Mouse (Mus musculus) myocyte (in vitro differentiated cells): ENCODE measurements around the gene Tgfb1. TPM values are rescaled to one million over a fixed set of nuclear protein-coding genes. Genes with fewer than 3 reads are reported as not detected.

Source experiments
- H3K27me3 ChIP-seq: one replicate; pipeline ENCODE4 v1.6.1; 2011; ENCODE audit not compliant: control insufficient read depth, insufficient read depth, insufficient read length
- H3K36me3 ChIP-seq: one replicate; pipeline ENCODE4 v1.6.1; 2011; ENCODE audit not compliant: control insufficient read depth, insufficient read depth
- H3K4me2 ChIP-seq: one replicate; pipeline ENCODE4 v1.6.1; 2011; ENCODE audit warnings: low read depth, control low read depth
- H3K4me3 ChIP-seq: one replicate; pipeline ENCODE4 v1.5.1; 2011; ENCODE audit warnings: mild to moderate bottlenecking, control low read depth, moderate library complexity
- H3K79me2 ChIP-seq: one replicate; pipeline ENCODE4 v1.6.1; 2011; ENCODE audit not compliant: control insufficient read depth, insufficient read depth
- H3ac ChIP-seq: one replicate; pipeline ENCODE4 v1.6.1; 2011; ENCODE audit not compliant: control insufficient read depth, insufficient read length
- CEBPB ChIP-seq: IDR thresholded peaks from 2 replicates; pipeline ENCODE4 v1.6.1; 2011; ENCODE audit warnings: mild to moderate bottlenecking, moderate library complexity; ENCODE audit not compliant: poor library complexity, insufficient read depth, severe bottlenecking
- E2F4 ChIP-seq: IDR thresholded peaks from one replicate; pipeline ENCODE4 v1.6.1; 2011; ENCODE audit warnings: mild to moderate bottlenecking, control low read depth, moderate library complexity; ENCODE audit not compliant: insufficient read depth
- MAX ChIP-seq: IDR thresholded peaks from one replicate; pipeline ENCODE4 v1.6.1; 2011; ENCODE audit warnings: low read depth, mild to moderate bottlenecking, control low read depth
- MYOD1 ChIP-seq, 3 experiments: IDR thresholded peaks; one replicate each; pipeline ENCODE4 v1.6.1; 2011; ENCODE audit warnings: control low read depth in 2 of 3, low read depth in 2 of 3, mild to moderate bottlenecking in 2 of 3, moderate library complexity in 1 of 3; ENCODE audit not compliant: insufficient read length in 2 of 3, control insufficient read depth in 1 of 3
- MYOG ChIP-seq, 3 experiments: IDR thresholded peaks; one replicate each; pipeline ENCODE4 v1.6.1; 2011; ENCODE audit warnings: control low read depth in 2 of 3, low read depth in 2 of 3, mild to moderate bottlenecking in 2 of 3; ENCODE audit not compliant: insufficient read length in 2 of 3, control insufficient read depth in 1 of 3, insufficient read depth in 1 of 3
- POLR2A ChIP-seq: IDR thresholded peaks from one replicate; pipeline ENCODE4 v1.6.1; 2011; ENCODE audit warnings: low read depth, mild to moderate bottlenecking, control low read depth, moderate library complexity; ENCODE audit not compliant: insufficient read length
- POLR2AphosphoS2 ChIP-seq: IDR thresholded peaks from one replicate; pipeline ENCODE4 v1.6.1; 2011; ENCODE audit warnings: low read depth, control low read depth; ENCODE audit not compliant: insufficient read length
- REST ChIP-seq: IDR thresholded peaks from one replicate; pipeline ENCODE4 v1.6.1; 2011; ENCODE audit warnings: mild to moderate bottlenecking, control low read depth, moderate library complexity; ENCODE audit not compliant: insufficient read depth, insufficient read length
- SRF ChIP-seq: IDR thresholded peaks from one replicate; pipeline ENCODE4 v1.6.1; 2011; ENCODE audit warnings: low read depth; ENCODE audit not compliant: control insufficient read depth, insufficient read length
- TCF12 ChIP-seq: IDR thresholded peaks from one replicate; pipeline ENCODE4 v1.6.1; 2011; ENCODE audit warnings: mild to moderate bottlenecking, control low read depth; ENCODE audit not compliant: poor library complexity, insufficient read depth, severe bottlenecking
- TCF3 ChIP-seq: IDR thresholded peaks from one replicate; pipeline ENCODE4 v1.6.1; 2011; ENCODE audit warnings: low read depth, control low read depth; ENCODE audit not compliant: insufficient read length
- USF1 ChIP-seq: IDR thresholded peaks from one replicate; pipeline ENCODE4 v1.6.1; 2011; ENCODE audit warnings: low read depth, mild to moderate bottlenecking, control low read depth, moderate library complexity
- polyA plus RNA-seq: library from polyadenylated mRNA; unstranded; fragments of >200 nt; fragmentation: generic; extraction: Trizol; gene quantifications from one replicate; pipeline ENCODE4 v1.2.1, GENCODE M21; 2012; ENCODE audit warnings: missing spikeins

Gene Tgfb1
- polyA plus RNA-seq: 78.2 TPM

DNA sequence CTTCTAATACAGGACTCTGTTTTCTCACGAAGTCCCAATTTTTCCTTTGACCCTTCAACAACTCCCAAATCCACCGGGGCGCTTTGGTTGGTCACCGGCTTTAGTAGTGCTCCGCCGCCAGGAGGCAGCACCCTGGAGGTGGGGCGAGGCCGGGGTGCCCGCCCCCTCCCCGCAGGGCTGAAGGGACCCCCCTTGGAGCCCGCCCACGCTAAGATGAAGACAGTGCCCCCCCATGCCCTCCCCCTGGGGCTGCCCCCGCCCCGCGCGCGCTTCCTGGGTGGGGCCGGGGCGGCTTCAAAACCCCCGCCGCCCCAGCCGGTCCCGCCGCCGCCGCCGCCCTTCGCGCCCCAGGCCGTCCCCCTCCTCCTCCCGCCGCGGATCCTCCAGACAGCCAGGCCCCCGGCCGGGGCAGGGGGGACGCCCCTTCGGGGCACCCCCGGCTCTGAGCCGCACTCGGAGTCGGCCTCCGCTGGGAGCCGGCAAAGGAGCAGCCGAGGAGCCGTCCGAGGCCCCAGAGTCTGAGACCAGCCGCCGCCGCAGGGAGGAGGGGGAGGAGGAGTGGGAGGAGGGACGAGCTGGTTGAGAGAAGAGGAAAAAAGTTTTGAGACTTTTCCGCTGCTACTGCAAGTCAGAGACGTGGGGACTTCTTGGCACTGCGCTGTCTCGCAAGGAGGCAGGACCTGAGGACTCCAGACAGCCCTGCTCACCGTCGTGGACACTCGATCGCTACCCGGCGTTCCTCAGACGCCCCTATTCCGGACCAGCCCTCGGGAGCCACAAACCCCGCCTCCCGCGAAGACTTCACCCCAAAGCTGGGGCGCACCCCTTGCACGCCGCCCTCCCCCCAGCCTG is at the start of gene Tgfb1:
Gene Tgfb1, plus strand, starts transcription at position 323 of the 852 bp plus-strand sequence.
- Histone ChIP-seq H3K4me2 (peak within 1 kb of the TSS; percentile 74), H3K27me3 (no peaks in the 10 kb centered on the region), H3K36me3 (no peaks in the 10 kb centered on the region), H3K4me3 (peak within 1 kb of the TSS; percentile 90), H3K79me2 (peaks cover 29% of the 10 kb centered on the region), H3ac (peak within 1 kb of the TSS; percentile 50)
- peak; percentile 84 for TF ChIP-seq POLR2AphosphoS2
- TF ChIP-seq E2F4: no peak
- TF ChIP-seq POLR2A: peak; percentile 70

DNA sequence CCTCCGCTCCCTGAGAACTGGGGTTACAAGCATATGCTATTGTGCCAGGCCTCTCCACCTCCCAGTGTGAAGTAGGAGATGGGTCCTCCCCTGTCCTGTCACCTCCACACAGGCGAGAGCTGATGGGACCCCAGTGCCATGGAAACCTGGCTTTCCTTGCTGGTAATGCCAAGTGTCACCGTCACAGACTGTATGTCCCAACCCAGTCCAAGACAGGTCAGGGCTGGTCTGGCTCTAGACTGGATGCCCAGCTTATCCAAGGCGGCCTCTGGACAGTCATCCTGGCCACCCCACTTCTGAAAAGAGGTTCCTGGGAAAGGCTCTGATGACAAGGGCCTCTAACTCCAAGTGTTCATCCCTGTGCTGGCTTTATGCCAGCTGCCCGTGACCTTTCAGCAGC is 49.7 kb upstream of the Tgfb1 start:
- no peaks in the 10 kb centered on the region for H3K27me3 ChIP-seq
- no peak overlapping the region for H3ac ChIP-seq
- H3K36me3 ChIP-seq: no peaks in the 10 kb centered on the region
- H3K4me2 ChIP-seq: no peak overlapping the region
- no peaks in the 10 kb centered on the region for H3K79me2 ChIP-seq
- H3K4me3 ChIP-seq: no peak overlapping the region
- TF ChIP-seq USF1 (no peak), CEBPB (no peak), REST (no peak), MYOG (IDR thresholded peaks at IDR 0.05; ENCODE audit: control insufficient read depth in 1 of 3, insufficient read depth in 1 of 3, insufficient read length in 2 of 3, low read depth in 2 of 3) (no peak), TCF12 (no peak), SRF (no peak), TCF3 (no peak), POLR2AphosphoS2 (no peak), POLR2A (no peak), MAX (no peak), E2F4 (no peak), MYOD1 (IDR thresholded peaks at IDR 0.05; ENCODE audit: control insufficient read depth in 1 of 3, insufficient read length in 2 of 3, low read depth in 2 of 3) (no peak)

DNA sequence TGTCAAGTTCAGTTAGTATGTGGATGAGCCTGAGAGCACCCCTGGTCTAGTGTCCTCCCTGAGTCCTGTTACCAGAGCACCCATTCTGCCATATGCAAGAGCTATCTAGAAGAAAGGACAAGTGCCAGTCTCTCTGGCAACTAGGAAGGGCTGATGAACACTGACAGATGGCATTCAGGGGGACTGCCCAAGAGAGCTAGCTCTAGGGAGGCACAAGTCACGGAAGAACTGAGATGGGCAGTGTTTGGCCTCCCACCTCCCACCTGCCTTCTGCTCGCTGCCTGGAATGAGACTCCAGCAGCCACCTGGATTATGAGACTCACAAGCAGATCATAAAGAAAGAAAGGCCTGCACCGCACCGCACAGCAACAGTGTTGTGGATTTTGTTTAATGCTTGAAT is 47.0 kb upstream of the Tgfb1 start:
- Histone ChIP-seq H3K27me3 (no peaks in the 10 kb centered on the region), H3K79me2 (no peaks in the 10 kb centered on the region), H3K4me3 (no peak overlapping the region), H3K4me2 (no peak overlapping the region), H3ac (no peak overlapping the region), H3K36me3 (no peaks in the 10 kb centered on the region)
- no peak for TF ChIP-seq CEBPB
- TF ChIP-seq E2F4: no peak
- TF ChIP-seq MYOG (IDR thresholded peaks at IDR 0.05; ENCODE audit: control insufficient read depth in 1 of 3, insufficient read depth in 1 of 3, insufficient read length in 2 of 3, low read depth in 2 of 3): no peak
- TF ChIP-seq TCF3: no peak
- no peak for TF ChIP-seq MAX
- no peak for TF ChIP-seq USF1
- no peak for TF ChIP-seq REST
- TF ChIP-seq SRF: no peak
- no peak for TF ChIP-seq TCF12
- no peak for TF ChIP-seq POLR2A

DNA sequence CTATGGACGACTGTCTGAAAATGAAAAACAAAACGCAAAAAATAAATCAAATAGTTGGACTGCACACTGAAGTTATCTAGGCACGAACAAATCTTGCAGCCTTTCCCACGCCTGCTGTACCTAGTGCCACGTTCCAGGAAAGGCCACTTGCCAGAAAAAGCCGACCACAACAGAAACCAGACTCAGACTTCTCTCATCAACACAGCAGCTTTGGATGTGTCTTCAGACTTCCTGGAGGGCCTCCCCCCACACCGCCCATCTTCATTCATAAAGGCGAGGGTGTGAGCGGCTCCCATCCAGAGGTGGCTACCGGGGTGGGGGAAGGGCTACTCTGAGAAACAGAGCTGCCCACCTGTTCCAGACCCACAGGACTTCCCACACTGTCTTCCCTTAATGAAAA is 42.7 kb upstream of the Tgfb1 start:
- no peaks in the 10 kb centered on the region for H3K27me3 ChIP-seq
- H3K36me3 ChIP-seq: no peaks in the 10 kb centered on the region
- no peak for TF ChIP-seq MYOD1 (IDR thresholded peaks at IDR 0.05; ENCODE audit: control insufficient read depth in 1 of 3, insufficient read length in 2 of 3, low read depth in 2 of 3)
- TF ChIP-seq E2F4: no peak
- no peak for TF ChIP-seq MYOG (IDR thresholded peaks at IDR 0.05; ENCODE audit: control insufficient read depth in 1 of 3, insufficient read depth in 1 of 3, insufficient read length in 2 of 3, low read depth in 2 of 3)

DNA sequence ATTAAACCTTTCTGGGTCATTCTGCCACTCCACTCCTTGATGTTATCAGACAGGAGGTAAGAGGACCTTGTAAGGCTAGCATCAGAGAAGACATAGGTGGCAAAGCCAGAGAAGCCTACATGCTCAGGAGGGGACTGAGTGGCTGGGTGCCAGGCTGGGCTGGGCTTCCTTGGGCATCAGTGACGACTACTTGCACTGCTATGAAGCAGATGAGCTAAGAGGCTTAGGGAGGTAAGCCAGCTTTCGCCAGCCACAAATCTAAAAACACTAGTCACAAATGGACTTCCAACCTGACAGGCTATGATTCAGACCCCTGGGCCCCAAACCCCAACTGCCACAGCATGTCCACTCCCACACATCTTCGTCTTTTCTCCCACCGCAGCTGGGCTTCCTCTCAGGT is 42.2 kb upstream of the Tgfb1 start:
- Histone ChIP-seq H3K36me3 (no peaks in the 10 kb centered on the region), H3K79me2 (no peaks in the 10 kb centered on the region), H3K4me3 (no peak overlapping the region), H3K27me3 (no peaks in the 10 kb centered on the region), H3K4me2 (no peak overlapping the region), H3ac (no peak overlapping the region)
- TF ChIP-seq REST: no peak
- TF ChIP-seq CEBPB: no peak
- no peak for TF ChIP-seq USF1
- no peak for TF ChIP-seq MYOG (IDR thresholded peaks at IDR 0.05; ENCODE audit: control insufficient read depth in 1 of 3, insufficient read depth in 1 of 3, insufficient read length in 2 of 3, low read depth in 2 of 3)
- TF ChIP-seq E2F4: no peak
- TF ChIP-seq POLR2AphosphoS2: no peak

More for the DNA sequence above, 42.7 kb upstream of the Tgfb1 start:
- Histone ChIP-seq H3ac (no peak overlapping the region), H3K4me2 (no peak overlapping the region), H3K4me3 (no peak overlapping the region), H3K79me2 (no peaks in the 10 kb centered on the region)
